Mouse (Mus musculus) liver, embryonic 11.5 days (tissue): ENCODE results near the gene Mctp1. TPM values are rescaled to one million over a fixed set of nuclear protein-coding genes. Genes with fewer than 3 reads are reported as not detected.

Source experiments
- ATAC-seq: fragments of 200-750 bp; cut with Nextera tagmentation; replicated peaks from 2 replicates; pipeline ENCODE4 v1.8.0; 2017; ENCODE audit warnings: moderate number of reproducible peaks, mild to moderate bottlenecking, moderate TSS enrichment, moderate library complexity; ENCODE audit not compliant: low FRiP score
- DNase-seq: peaks from one replicate; pipeline ENCODE4 v3.0.0-alpha.2; 2017; ENCODE audit warnings: low spot score
- H3K27ac ChIP-seq: fragments of 300-500 bp; sonication (generic); 2 replicates; pipeline ENCODE4 v1.5.1; 2014; ENCODE audit warnings: mild to moderate bottlenecking, low read depth, low read length, control low read depth
- H3K27me3 ChIP-seq: fragments of 300-500 bp; sonication (generic); replicated peaks from 2 replicates; pipeline ENCODE4 v1.6.1; 2014; ENCODE audit warnings: low read length, mixed read lengths; ENCODE audit not compliant: control insufficient read depth, insufficient read depth
- H3K36me3 ChIP-seq: fragments of 300-500 bp; sonication (generic); 2 replicates; pipeline ENCODE4 v1.6.1; 2014; ENCODE audit warnings: mild to moderate bottlenecking, low read length, moderate library complexity, mixed read lengths; ENCODE audit not compliant: control insufficient read depth, insufficient read depth
- H3K4me1 ChIP-seq: fragments of 300-500 bp; sonication (generic); replicated peaks from 2 replicates; pipeline ENCODE4 v1.6.1; 2014; ENCODE audit warnings: low read length, mixed read lengths; ENCODE audit not compliant: control insufficient read depth, insufficient read depth
- H3K4me2 ChIP-seq: fragments of 300-500 bp; sonication (generic); 2 replicates; pipeline ENCODE4 v1.6.1; 2014; ENCODE audit warnings: mild to moderate bottlenecking, control low read depth, moderate library complexity
- H3K4me3 ChIP-seq: fragments of 300-500 bp; sonication (generic); 2 replicates; pipeline ENCODE4 v1.5.1; 2014; ENCODE audit warnings: low read depth, low read length, control low read depth
- H3K9ac ChIP-seq: fragments of 300-500 bp; sonication (generic); 2 replicates; pipeline ENCODE4 v1.6.1; 2014; ENCODE audit warnings: low read depth, low read length, control low read depth
- H3K9me3 ChIP-seq: fragments of 300-500 bp; sonication (generic); 2 replicates; pipeline ENCODE4 v1.6.1; 2016; ENCODE audit warnings: low read length, inconsistent platforms, mixed read lengths; ENCODE audit not compliant: control insufficient read depth
- WGBS: fragments of 180-500 bp; shearing (Covaris S2); extraction: QIAGEN DNeasy Blood & Tissue Kit; methylation state at CpG from one replicate; pipeline ENCODE4 v1.1.7; 2014; 5-methylcytosine and 5-hydroxymethylcytosine counted together
- polyA plus RNA-seq: library from polyadenylated mRNA; unstranded; fragments of >200 nt; fragmentation: Nextera tagmentation; extraction: Ambion mirVana; gene quantifications from 2 replicates; pipeline ENCODE4 v1.2.1, GENCODE M21; 2014

The Mctp1 gene
- polyA plus RNA-seq, 1 experiment from 2014 or later, result 0.89 TPM

DNA sequence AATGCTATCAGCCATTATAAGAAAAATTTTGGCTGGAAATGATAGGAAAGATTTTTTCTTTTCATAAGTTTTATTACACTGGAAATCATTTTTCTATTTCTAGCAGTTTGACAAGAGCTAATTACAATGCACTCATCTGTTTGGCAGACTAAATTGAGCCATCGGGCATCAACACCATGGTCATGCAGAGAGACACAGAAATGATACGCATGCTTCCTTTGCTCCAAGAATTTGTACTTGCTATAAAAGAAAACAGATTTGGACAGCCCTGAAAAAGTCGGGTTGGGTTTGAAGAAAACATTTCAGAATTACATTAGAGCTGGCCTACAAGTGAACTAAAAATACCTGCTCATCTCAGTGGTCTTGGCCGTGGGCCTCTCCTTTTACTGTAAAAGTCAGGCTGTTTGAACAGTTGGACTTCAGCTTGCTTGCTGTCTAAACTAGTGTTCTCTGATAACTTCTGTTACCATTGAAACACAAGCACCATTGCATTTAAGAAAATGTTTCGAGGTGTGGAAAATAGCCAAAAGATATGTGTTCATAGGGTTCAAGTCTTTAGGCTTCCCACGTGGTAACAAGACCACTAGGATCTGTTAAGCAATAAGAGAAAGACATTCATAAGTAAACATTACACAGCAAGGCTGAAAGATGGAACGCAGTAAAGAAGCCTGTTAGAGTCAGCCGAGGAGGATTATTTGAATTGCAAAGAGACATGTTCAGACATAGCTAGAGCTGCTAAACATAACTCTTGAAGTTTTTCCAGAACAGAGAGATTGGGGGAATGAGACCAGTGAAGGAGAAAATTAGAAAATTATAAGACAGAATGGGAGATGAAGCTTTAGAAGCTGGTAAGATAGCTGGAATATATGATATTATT is 493.8 kb downstream of the Mctp1 start:
- H3K9me3 ChIP-seq, result no peaks in the 10 kb centered on the region
- H3K4me3 ChIP-seq, result no peak overlapping the region
- no peak for ATAC-seq
- no peak overlapping the region for H3K9ac ChIP-seq
- 80% methylated on average over 8 of the region's 8 CpGs for WGBS
- no peaks in the 10 kb centered on the region for H3K4me1 ChIP-seq
- H3K27ac ChIP-seq, result no peak overlapping the region
- H3K36me3 ChIP-seq, result no peaks in the 10 kb centered on the region
- H3K4me2 ChIP-seq, result no peak overlapping the region
- no peak for DNase-seq
- no peaks in the 10 kb centered on the region for H3K27me3 ChIP-seq

- H3K4me2 ChIP-seq, result no peak overlapping the region
- DNase-seq (no peak), ATAC-seq (no peak)
- no peaks in the 10 kb centered on the region for H3K27me3 ChIP-seq
- H3K27ac ChIP-seq, result no peak overlapping the region
- WGBS, result 67% methylated on average over 3 of the region's 3 CpGs
- H3K9ac ChIP-seq, result no peak overlapping the region
- H3K4me3 ChIP-seq, result no peak overlapping the region
- H3K36me3 ChIP-seq, result no peaks in the 10 kb centered on the region
- no peaks in the 10 kb centered on the region for H3K4me1 ChIP-seq
- no peaks in the 10 kb centered on the region for H3K9me3 ChIP-seq
Observed at GRCm38 (mm10) chr13:76879008-76879407, 494.7 kb downstream of the Mctp1 start.

DNA sequence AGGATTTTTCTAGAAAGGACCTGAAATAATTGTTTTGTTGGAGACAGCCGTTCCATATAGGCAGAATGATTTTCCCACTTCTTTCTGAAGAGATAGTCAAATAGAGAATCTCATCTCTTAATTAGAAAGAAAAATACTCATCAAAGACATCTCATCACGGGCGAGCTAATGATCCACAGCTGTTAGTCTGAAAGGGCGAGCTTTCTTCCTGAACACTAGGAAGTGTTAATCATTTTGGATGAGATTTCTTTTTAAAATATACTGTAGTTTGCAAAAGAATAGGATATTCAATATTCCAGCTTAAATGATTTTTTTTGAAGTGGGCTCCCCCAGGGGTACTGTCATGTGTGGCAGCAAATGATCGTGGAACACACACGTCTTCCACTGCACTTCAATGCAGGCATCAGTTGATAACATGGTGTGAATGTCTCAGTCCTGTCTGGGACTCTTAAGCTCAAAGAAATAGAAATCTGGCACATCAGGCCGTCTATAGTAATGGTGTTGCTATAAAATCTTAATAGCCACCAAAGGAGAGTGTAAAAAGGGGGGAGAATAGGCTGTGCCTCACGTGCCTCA is 500.3 kb downstream of the Mctp1 start:
- no peak overlapping the region for H3K4me3 ChIP-seq
- H3K4me1 ChIP-seq, result no peaks in the 10 kb centered on the region
- no peaks in the 10 kb centered on the region for H3K9me3 ChIP-seq
- no peaks in the 10 kb centered on the region for H3K36me3 ChIP-seq
- no peak overlapping the region for H3K4me2 ChIP-seq
- no peak overlapping the region for H3K27ac ChIP-seq
- no peaks in the 10 kb centered on the region for H3K27me3 ChIP-seq
- ATAC-seq (no peak), DNase-seq (no peak)
- H3K9ac ChIP-seq, result no peak overlapping the region
- 72% methylated on average over 8 of the region's 8 CpGs for WGBS

- Histone ChIP-seq H3K27ac (no peak overlapping the region), H3K9ac (no peak overlapping the region), H3K27me3 (no peaks in the 10 kb centered on the region), H3K9me3 (no peaks in the 10 kb centered on the region), H3K4me1 (no peaks in the 10 kb centered on the region), H3K36me3 (no peaks in the 10 kb centered on the region), H3K4me2 (no peak overlapping the region), H3K4me3 (no peak overlapping the region)
- DNase-seq (no peak), ATAC-seq (no peak)
Observed at GRCm38 (mm10) chr13:76892987-76893386, 508.7 kb downstream of the Mctp1 start.

DNA sequence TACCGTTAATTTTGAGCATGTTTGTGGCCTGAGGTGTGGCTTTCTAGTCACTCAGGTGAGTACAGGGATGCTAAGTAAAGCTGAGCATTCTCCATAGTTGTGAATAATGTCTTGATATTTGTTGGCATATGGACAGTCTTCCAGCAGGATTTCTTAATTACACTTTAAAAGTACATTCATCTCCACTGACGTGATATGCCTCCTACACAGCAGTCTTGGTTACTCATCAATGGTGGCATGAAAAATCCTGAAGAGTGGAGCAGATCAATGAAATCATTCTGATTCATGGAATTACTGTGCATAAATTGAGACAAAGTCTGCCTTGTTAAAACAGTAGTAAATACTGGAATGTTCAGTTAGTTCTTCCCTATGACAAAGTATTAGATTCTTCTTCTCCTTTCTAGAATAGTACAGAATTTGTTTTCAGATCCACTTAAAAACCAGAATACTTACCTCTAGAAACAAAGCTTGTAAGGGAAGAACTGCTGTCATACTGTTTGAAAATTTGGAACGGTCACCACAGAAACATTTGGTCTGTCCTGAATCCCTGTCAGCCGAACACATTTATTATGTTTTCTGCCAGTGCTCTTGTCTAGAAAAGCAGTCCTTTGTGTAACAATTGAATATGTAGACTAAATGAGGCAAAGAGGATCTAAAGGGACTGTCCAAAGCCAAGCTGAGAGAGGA is 511.6 kb downstream of the Mctp1 start:
- H3K36me3 ChIP-seq, result no peaks in the 10 kb centered on the region
- H3K4me3 ChIP-seq, result no peak overlapping the region
- ATAC-seq (no peak), DNase-seq (no peak)
- no peaks in the 10 kb centered on the region for H3K9me3 ChIP-seq
- H3K27ac ChIP-seq, result no peak overlapping the region
- H3K27me3 ChIP-seq, result no peaks in the 10 kb centered on the region
- H3K9ac ChIP-seq, result no peak overlapping the region
- WGBS, result 83% methylated on average over 4 of the region's 4 CpGs
- H3K4me2 ChIP-seq, result no peak overlapping the region
- H3K4me1 ChIP-seq, result no peaks in the 10 kb centered on the region

DNA sequence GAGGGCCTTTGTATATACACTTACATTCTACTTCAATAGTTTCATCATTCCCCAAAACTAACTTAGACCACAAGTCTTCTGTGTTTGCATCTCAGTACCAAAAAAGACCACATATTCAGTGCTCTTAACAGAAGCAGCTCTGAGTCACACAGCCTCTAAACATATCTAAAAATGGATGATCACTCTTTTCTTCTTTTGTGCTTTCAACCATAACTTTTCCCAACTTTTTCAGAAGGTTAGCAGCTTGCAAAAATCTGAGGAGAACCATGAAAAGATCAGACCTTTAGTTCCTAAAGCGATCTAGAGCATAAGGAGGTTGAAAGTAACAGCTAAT is 512.1 kb downstream of the Mctp1 start:
- no peak overlapping the region for H3K4me2 ChIP-seq
- no peaks in the 10 kb centered on the region for H3K4me1 ChIP-seq
- 85% methylated on average over 1 of the region's 1 CpGs for WGBS
- DNase-seq (no peak), ATAC-seq (no peak)
- H3K9ac ChIP-seq, result no peak overlapping the region
- H3K27me3 ChIP-seq, result no peaks in the 10 kb centered on the region
- no peak overlapping the region for H3K4me3 ChIP-seq
- no peaks in the 10 kb centered on the region for H3K9me3 ChIP-seq
- H3K36me3 ChIP-seq, result no peaks in the 10 kb centered on the region
- no peak overlapping the region for H3K27ac ChIP-seq

DNA sequence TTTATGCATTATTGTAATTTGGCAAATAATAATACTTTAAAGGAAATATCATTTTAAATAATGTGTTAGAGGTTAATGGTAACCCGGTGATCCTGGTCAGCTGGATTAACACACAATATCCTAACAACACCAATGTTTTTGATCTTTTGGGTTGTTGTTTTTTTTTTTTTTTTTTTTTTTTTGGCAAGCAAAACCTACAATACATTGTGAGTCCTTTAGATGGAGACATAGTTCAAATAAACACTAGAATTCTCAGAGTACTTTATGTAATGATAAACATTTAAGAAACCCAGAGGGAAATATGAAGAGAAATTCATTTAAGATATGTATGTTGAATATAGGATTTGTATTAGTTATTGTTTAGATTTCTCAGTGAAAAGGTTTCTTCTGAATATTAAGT is 534.0 kb downstream of the Mctp1 start:
- Histone ChIP-seq H3K9ac (no peak overlapping the region), H3K27ac (no peak overlapping the region), H3K4me2 (no peak overlapping the region), H3K9me3 (no peaks in the 10 kb centered on the region), H3K36me3 (no peaks in the 10 kb centered on the region), H3K4me1 (no peaks in the 10 kb centered on the region), H3K27me3 (no peaks in the 10 kb centered on the region), H3K4me3 (no peak overlapping the region)
- 89% methylated on average over 1 of the region's 1 CpGs for WGBS
- DNase-seq (no peak), ATAC-seq (no peak)

GRCm38 (mm10) chr13:76926851-76927250 is 542.5 kb downstream of the Mctp1 start:
- Histone ChIP-seq H3K4me1 (no peaks in the 10 kb centered on the region), H3K9ac (no peak overlapping the region), H3K27ac (no peak overlapping the region), H3K4me2 (no peak overlapping the region), H3K4me3 (no peak overlapping the region), H3K9me3 (no peaks in the 10 kb centered on the region), H3K27me3 (no peaks in the 10 kb centered on the region), H3K36me3 (no peaks in the 10 kb centered on the region)
- 59% methylated on average over 1 of the region's 1 CpGs for WGBS
- DNase-seq, result no peak
- ATAC-seq, result no peak
